Mouse (Mus musculus) kidney, adult 2 months (tissue): ENCODE data around the gene Nr1d1.

Source experiments
- CTCF ChIP-seq: fragments of 200-500 bp; conservative IDR thresholded peaks from 2 replicates; pipeline ENCODE4 v1.5.1; 2011; ENCODE audit warnings: low read depth, mild to moderate bottlenecking, control low read depth, low read length, moderate library complexity, mixed read lengths; ENCODE audit not compliant: insufficient read depth, insufficient read length
- POLR2A ChIP-seq: fragments of 200-500 bp; IDR thresholded peaks from one replicate; pipeline ENCODE4 v1.6.1; 2011; ENCODE audit warnings: low read depth, low read length, control low read depth

GRCm38 (mm10) chr11:98745932-98746853, 28.9 kb downstream of the Nr1d1 start:
- TF ChIP-seq CTCF (no peak), POLR2A (no peak)
